Mouse (Mus musculus) E14TG2a.4 (cell line): ENCODE results near the gene Mterf1b.

ENCODE experiments used
- CTCF ChIP-seq: conservative IDR thresholded peaks from 2 replicates; pipeline ENCODE4 v1.5.1; 2014; ENCODE audit warnings: low read length
- NANOG ChIP-seq: IDR thresholded peaks from 2 replicates; pipeline ENCODE4 v1.6.1; 2014; ENCODE audit warnings: borderline replicate concordance, low read length, mixed read lengths
- POU5F1 ChIP-seq: IDR thresholded peaks from 2 replicates; pipeline ENCODE4 v1.6.1; 2014; ENCODE audit warnings: low read length, borderline replicate concordance

DNA sequence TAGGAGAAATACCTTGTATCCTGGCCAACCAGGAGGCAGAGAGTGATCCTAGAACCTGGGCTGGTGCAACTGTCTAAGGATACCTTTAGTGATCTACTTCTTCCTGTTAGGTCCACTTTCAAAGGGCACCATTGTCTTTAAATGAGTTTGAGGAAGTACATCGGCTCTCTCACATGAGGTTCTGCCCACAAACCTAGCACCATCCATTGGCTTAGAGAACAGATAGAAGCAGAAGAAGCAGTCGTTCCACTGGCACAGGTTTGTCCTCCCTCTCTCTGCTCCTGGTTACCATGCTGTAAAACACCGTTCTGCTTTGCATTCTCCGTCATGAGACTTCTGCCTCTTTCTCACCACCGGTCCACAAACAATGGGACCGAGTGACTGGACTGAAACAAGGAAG lies 12.8 kb upstream of the Mterf1b start:
- TF ChIP-seq CTCF (no peak), POU5F1 (no peak), NANOG (no peak)
